Comparison of ENCODE assay signal across 8 mouse cellular contexts in genomic region chr8:85492940-85493931, GRCm38 (mm10). TPM values are rescaled to one million over a fixed set of nuclear protein-coding genes. Genes with fewer than 3 reads are reported as not detected.
DNase-seq lines count a peak whose midpoint lies in the region; ATAC-seq lines count a peak whose summit lies in the region.

No protein-coding gene starts in this region.

- no peak overlapping the region for H3K27ac ChIP-seq in heart, embryonic 14.5 days (replicated peaks in 1 of 2; ENCODE audit: control insufficient read depth in 1 of 2, insufficient read depth in 1 of 2, low read depth in 2 of 2, low read length in 2 of 2)
- no peak overlapping the region for H3K27ac ChIP-seq in midbrain, embryonic 11.5 days (ENCODE audit: low read depth, low read length)

- H3K4me1 ChIP-seq in heart, embryonic 14.5 days (ENCODE audit: control insufficient read depth in 2 of 2, insufficient read depth in 2 of 2, low read length in 2 of 2), result peaks cover 2 to 6% of the 10 kb centered on the region in 2 experiments; a peak in 3 of 4 replicates
- peaks cover 3% of the 10 kb centered on the region; the same call in 1 of the 2 replicates for H3K4me1 ChIP-seq in midbrain, embryonic 11.5 days (ENCODE audit: control insufficient read depth, insufficient read depth, low read length)

- 9% methylated on average over 48 of the region's 49 CpGs for WGBS in heart, embryonic 14.5 days
- 7% methylated on average over 45 of the region's 49 CpGs for WGBS in midbrain, embryonic 11.5 days

- peak overlapping the region; percentile 64 to 83 for H3K4me3 ChIP-seq in heart, embryonic 14.5 days (ENCODE audit: control insufficient read depth in 1 of 2, insufficient read depth in 1 of 2, low read depth in 1 of 2, low read length in 2 of 2)
- peak overlapping the region; percentile 66 for H3K4me3 ChIP-seq in midbrain, embryonic 11.5 days (ENCODE audit: low read depth, low read length)

- H3K27me3 ChIP-seq in heart, embryonic 14.5 days (ENCODE audit: control insufficient read depth, insufficient read depth, low read length), result no peaks in the 10 kb centered on the region
- H3K27me3 ChIP-seq in midbrain, embryonic 11.5 days (ENCODE audit: control insufficient read depth, insufficient read depth, low read length), result no peaks in the 10 kb centered on the region

- no peaks in the 10 kb centered on the region for H3K36me3 ChIP-seq in heart, embryonic 14.5 days (ENCODE audit: control insufficient read depth, insufficient read depth, low read length)
- H3K36me3 ChIP-seq in midbrain, embryonic 11.5 days (ENCODE audit: control insufficient read depth, insufficient read depth, low read length), result no peaks in the 10 kb centered on the region

- H3K9ac ChIP-seq in heart, embryonic 14.5 days (ENCODE audit: low read length), result peak overlapping the region; percentile 78
- H3K9ac ChIP-seq in midbrain, embryonic 11.5 days (ENCODE audit: low read length), result peak overlapping the region; percentile 78

- peak; percentile 25 for DNase-seq in ovary, postnatal 36 days (ENCODE audit: low spot score)
- DNase-seq in ovary, postnatal 10 days (ENCODE audit: low spot score), result no peak
- DNase-seq in cerebellum, adult 9-11 months, result peak; percentile 61
- peak; percentile 50 to 52 for DNase-seq in layer of hippocampus, adult 8-10 months (ENCODE audit: low spot score in 2 of 2)
- peak; percentile 92 for DNase-seq in midbrain, embryonic 11.5 days (ENCODE audit: low spot score, missing footprints)
- peak; percentile 61 for DNase-seq in testis, postnatal 10 days (ENCODE audit: low spot score)
- DNase-seq in gastrocnemius, adult 18-20 months (ENCODE audit: low spot score), result no peak

- no peak for ATAC-seq in heart, embryonic 14.5 days (ENCODE audit: insufficient number of reproducible peaks, insufficient read depth, low FRiP score, low read depth)
- ATAC-seq in midbrain, embryonic 11.5 days (ENCODE audit: low FRiP score), result peak; percentile 37; the same call in 1 of the 2 replicates

- H3K9me3 ChIP-seq in heart, embryonic 14.5 days (ENCODE audit: control insufficient read depth, low read length), result no peaks in the 10 kb centered on the region
- no peaks in the 10 kb centered on the region for H3K9me3 ChIP-seq in midbrain, embryonic 11.5 days (ENCODE audit: control insufficient read depth, low read length)

- peak overlapping the region; percentile 100 for H3K4me2 ChIP-seq in heart, embryonic 14.5 days (ENCODE audit: low read length)
- H3K4me2 ChIP-seq in midbrain, embryonic 11.5 days, result peak overlapping the region; percentile 93

RNA-seq across cellular contexts. Expression of gene Gpt2, which starts 0.9 kb away (rescaled TPM):
- polyA plus RNA-seq in heart, embryonic 14.5 days (2014; fragmentation: Nextera tagmentation; extraction: Ambion mirVana), result 6.3 and 7.7 TPM in 2 replicates
- 10 to 100 TPM; 69.2 to 87.2 (median 74.1) TPM for total RNA-seq in layer of hippocampus, adult 8-10 months (2022)
- polyA plus RNA-seq in midbrain, embryonic 11.5 days (2014; fragmentation: Nextera tagmentation; extraction: Ambion mirVana), result 36.5 and 38.1 TPM in 2 replicates
- 100 to 1,000 TPM; 180 to 289 TPM for total RNA-seq in gastrocnemius, adult 18-20 months (2021)

Comparison
In these comparisons a context has a peak if more than half of its experiments do, and no peak if none do; other contexts are left out.
1. DNase-seq: peak in ovary, postnatal 36 days (single experiment), cerebellum, adult 9-11 months (single experiment), layer of hippocampus, adult 8-10 months (2 of 2), midbrain, embryonic 11.5 days (single experiment) and testis, postnatal 10 days (single experiment); none in ovary, postnatal 10 days (single experiment) and gastrocnemius, adult 18-20 months (single experiment).